Mouse (Mus musculus) cerebellum, postnatal 4 days (tissue): Measurements from ENCODE around the gene Fyb.

Experiments used
- DNase-seq, 2 experiments: peaks; one replicate each; pipeline ENCODE4 v3.0.0; 2022; ENCODE audit warnings: low spot score in 2 of 2, mixed read lengths in 1 of 2

Fyb gene

GRCm38 (mm10) chr15:6598626-6599025 is 76.0 kb downstream of the Fyb start:
- DNase-seq, result no peak

DNA sequence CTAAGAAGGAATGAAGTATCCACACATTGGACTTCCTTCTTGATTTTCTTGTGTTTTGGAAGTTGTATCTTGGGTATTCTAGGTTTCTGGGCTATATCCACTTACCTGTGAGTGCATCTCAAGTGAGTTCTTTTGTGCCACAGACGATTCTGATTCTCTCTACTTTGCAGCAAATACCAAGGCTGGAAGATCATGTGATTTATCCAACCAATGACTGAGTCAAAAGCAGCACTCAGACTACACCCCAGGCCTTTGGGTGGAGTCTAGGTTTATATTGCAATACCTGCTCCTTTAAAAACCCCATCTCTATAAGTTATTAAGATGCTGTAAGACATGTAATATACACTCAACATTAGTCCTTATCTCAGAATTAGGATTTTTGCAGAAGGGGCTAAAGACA is 77.7 kb downstream of the Fyb start:
- no peak for DNase-seq

- DNase-seq, result no peak
Measured at GRCm38 (mm10) chr15:6601330-6601729, 78.7 kb downstream of the Fyb start.

DNA sequence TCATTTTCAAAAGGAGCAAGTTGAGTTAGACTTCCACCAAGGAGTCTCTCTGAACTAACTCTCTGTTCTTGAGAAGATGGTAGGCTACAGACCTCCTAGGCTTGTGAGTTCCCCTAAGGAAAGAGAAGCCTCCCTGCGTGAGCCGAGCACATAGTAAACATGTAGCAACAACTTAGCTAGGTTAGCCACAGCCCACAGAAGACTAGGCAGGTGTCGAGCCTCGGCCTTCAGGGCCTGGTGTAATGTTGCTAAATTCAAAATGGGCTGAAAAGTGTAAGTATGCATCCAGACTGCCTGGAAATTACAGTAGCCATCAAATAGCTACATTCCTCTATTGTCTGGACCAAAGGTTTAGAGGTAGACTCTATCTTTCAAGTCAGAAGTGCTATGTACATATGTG is 79.3 kb downstream of the Fyb start:
- no peak for DNase-seq

DNA sequence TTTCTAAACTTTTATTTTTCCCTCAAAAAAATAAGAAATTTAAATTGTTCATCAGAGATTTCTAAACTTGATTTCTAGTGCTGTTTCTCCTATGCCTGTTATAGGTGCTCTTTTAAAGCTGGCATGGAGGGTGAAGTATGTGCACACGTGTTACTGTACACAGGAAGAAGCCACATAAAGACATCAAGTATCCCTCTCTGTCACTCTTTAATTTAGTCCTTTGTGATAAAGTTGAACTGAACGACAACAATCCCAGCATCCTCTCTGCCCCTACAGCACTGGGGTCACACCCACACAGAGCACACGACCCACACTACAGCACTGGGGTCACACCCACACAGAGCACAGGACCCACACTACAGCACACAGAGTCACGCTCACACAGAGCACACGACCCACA is 88.0 kb downstream of the Fyb start:
- DNase-seq, result no peak

GRCm38 (mm10) chr15:6612835-6613234 is 90.2 kb downstream of the Fyb start:
- DNase-seq, result no peak

- no peak for DNase-seq
Measured at GRCm38 (mm10) chr15:6616382-6617149, 93.9 kb downstream of the Fyb start.

GRCm38 (mm10) chr15:6619558-6620316 is 97.1 kb downstream of the Fyb start:
- DNase-seq, result no peak

DNA sequence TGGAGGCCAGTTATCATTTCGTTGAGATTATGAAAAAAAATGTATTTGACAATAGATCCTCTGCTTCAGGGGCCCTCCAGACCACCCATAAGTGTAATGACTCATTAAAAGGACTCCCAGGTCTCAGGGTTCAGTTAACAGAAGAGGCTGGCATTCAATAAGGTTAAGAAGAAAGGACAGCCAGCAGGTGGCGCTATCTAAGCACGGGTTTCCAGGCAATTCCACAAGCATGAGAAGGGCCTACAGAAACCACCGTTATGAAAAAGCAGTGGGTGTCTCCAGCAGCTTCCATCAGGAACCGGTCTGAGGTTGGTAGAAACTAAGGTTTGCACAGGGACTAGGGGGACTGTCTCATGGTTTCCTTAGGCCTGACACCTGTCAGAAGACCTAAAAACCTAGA is 99.9 kb downstream of the Fyb start:
- peak; percentile 52 to 76 for DNase-seq

DNA sequence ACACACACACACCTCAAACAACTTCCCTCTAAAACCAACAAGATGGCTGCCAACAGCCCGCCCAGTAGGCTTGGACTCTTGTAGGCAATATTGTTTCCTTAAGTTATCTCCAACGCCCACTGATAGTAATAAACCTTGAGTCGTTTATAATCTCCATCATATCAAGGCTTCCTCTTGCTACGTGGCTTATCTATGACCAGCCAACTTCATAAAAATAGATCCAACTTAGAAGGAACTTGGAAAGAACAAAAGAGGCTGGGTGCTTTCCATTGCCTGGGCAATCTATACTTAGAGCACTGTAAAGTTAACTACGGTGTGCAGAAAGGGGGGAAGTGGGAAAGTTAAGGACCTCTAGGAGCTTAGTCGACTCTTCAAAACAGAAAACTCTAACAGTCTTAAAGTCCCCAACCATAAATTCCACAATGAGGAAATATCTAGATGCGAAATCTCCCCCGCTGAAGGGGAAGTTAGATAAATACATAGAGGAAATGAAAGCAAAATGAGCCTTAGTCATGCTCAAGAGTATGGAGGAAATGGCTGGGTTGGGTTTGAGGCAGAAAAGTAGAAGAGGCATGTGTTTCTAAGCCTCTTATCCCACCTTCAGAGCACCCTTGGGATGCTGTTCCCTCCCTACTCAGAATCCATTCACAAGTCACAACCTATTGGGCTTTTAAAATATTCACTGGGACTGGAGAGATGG is 101.0 kb downstream of the Fyb start:
- no peak for DNase-seq

DNA sequence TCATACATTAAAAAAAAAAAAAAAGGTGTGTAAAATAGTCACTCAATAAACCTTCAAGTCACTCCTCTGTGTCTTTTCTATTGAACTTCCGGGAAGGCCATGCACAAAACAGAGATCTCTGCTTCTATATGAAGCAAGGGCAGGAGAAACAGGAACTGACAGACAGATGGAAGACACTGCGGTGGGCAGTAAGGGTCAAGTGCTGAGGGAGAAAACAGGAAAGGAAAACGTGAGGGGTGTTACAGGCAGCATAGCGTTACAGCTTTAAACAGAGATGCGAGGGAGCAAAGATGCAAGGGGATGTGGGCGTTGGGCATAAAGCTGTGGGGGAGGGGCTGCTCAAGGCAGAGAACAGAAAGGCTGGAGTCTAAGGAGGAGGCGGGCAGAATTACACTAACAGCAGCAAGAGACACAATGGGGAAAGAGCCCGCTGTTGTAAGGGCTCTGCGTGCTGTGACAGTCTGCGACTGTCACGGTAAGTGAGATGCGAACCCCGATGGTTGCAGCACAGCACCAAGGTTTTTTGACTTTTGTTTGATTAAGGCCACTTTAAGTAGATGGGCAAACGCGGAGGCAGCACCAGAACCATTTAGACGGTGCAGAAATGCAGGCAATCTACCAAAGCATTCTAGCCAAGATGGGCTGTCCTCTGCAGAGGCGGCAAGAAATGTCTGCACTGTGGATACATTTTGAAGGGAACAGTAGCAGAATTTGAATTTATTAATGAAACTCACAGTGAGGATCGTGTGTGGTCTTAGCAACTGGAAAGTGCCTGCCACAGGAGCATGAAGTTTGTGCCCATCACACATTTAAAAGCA is 101.9 kb downstream of the Fyb start:
- no peak for DNase-seq

GRCm38 (mm10) chr15:6625607-6626033 is 103.0 kb downstream of the Fyb start:
- peak in 1 of 2 experiments; percentile 51 for DNase-seq

GRCm38 (mm10) chr15:6626123-6626522 is 103.5 kb downstream of the Fyb start:
- no peak for DNase-seq

GRCm38 (mm10) chr15:6628431-6629077 is 105.9 kb downstream of the Fyb start:
- DNase-seq, result no peak

DNA sequence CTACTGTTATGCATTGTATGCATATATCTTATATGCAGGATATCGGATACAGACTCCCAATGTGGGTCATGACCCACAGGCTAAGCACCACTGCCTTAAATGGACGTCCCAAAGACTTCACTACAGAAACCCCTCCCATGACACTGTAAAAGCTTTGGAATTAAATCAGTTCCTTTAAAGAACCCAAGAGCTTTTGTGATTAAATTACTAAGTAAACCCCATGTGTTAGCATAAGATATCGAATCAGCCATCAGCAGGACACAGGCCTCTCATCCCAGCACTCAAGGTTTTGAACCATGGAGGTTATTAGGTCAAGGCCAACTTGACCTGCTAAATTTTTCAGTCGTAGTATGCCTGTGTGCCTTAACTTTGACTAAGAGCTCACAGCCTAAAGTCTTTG is 106.5 kb downstream of the Fyb start:
- no peak for DNase-seq

DNA sequence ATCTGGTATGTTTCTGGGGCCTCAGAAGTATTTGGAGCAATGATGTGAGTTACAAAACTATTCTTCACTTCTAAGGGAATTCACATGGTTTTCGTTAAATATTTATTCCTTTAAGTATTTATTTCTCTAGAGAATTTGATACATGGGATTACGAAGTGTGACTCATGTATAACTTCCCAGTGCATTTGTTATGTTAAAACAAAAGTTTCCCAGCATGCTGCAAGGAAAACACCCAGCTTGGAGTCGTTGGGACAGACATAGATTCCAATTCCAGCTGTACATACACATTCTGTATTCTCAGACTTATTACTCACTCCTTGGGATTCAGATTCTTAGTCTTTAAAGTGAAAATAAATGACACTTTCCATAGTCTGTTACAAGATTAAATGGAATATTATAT is 112.8 kb downstream of the Fyb start:
- no peak for DNase-seq

GRCm38 (mm10) chr15:6642223-6642622 is 119.6 kb downstream of the Fyb start:
- DNase-seq, result no peak

DNA sequence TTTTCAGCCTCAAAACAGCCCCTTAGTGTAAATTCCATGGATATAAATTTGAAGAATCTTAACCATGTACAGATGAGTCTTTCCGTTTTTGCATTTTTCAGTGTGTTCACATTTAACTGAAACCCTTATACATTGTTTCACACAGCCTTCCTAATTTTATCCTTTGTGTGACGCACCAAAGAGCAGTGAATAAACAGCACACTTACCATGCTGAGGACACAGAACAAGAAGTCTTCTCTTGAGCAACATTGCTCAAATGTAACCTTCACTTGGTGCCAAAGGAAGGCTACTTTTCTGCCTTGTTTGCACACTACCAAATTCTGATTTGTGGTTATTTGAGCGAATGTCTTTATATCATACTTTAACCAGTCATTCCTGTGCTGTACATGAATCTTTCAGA is 122.8 kb downstream of the Fyb start:
- no peak for DNase-seq

DNA sequence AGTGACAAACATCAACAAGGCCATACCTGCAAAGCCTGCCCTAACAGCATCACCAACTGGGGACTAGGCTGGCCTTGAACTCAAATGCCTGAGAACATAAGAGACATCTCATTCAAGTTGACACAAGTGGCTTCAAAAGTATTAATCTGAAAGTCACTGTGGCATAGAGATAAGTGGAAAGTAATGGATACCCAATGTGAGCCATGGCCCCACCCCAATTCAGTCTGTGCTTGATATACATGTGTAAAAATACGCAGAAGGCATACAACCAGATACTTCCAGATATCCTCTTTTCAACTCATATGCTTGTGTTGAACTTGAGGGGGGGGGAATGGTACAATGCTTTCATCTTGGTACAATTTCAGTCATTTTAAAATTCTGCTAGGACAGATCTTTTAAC is 124.4 kb downstream of the Fyb start:
- DNase-seq, result no peak

DNA sequence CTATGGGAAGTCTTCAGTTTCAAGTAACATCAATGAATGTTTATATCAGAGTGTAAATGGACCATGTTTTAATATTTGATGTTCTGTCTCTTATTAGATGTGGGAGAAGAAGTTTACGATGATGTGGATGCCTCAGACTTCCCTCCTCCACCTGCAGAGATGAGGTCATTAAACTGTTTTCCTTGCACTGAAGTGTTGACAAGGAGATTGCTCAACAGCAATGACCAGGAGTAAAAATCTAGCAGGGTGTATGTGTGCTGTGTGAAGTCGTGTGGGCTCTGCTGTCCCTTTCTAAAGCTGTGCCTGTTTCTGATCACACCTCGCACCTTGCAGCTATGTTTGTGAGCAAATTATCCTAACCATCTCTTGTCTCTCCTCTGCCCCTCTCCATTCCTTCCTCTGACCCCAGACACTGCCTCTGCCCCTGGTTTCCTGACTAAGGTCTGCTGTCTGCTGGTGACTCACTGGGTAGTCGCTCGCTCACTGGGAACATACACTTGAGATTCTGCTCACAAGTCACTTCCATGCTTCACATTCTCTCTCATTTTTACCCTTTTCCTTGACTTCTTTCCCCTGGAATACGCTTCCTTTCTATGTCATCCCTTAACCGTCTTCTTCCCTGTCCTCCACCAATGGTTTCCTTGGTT is 126.2 kb downstream of the Fyb start:
- no peak for DNase-seq

GRCm38 (mm10) chr15:6653046-6653445 is 130.4 kb downstream of the Fyb start:
- no peak for DNase-seq
